Mouse (Mus musculus) G1E (cell line): ENCODE data around the gene Kalrn.

ENCODE experiments used
- CTCF ChIP-seq: IDR thresholded peaks from 2 replicates; pipeline ENCODE4 v1.5.1; 2012; ENCODE audit warnings: low read depth, low read length, inconsistent platforms, mixed read lengths
- GATA1 ChIP-seq: IDR thresholded peaks from 2 replicates; pipeline ENCODE4 v1.6.1; 2012; ENCODE audit warnings: borderline replicate concordance, low read length, inconsistent platforms, mixed read lengths
- TAL1 ChIP-seq: conservative IDR thresholded peaks from 2 replicates; pipeline ENCODE4 v1.6.1; 2012; ENCODE audit warnings: low read depth, low read length, inconsistent platforms, mixed read lengths

- TF ChIP-seq CTCF (no peak), GATA1 (no peak), TAL1 (no peak)
Observed at GRCm38 (mm10) chr16:34320023-34320800, 253.1 kb downstream of the Kalrn start.
